Mouse (Mus musculus) bone marrow, adult 2 months (tissue): Measurements from ENCODE around the gene Icos. TPM values are rescaled to one million over a fixed set of nuclear protein-coding genes. Genes with fewer than 3 reads are reported as not detected.

ENCODE experiments used
- H3K27ac ChIP-seq: fragments of 200-500 bp; 2 replicates; pipeline ENCODE4 v1.5.1; 2012; ENCODE audit warnings: low read depth, mild to moderate bottlenecking, control low read depth, inconsistent platforms, low read length; ENCODE audit not compliant: control insufficient read depth, poor library complexity, insufficient read depth
- H3K4me1 ChIP-seq: fragments of 200-500 bp; 2 replicates; pipeline ENCODE4 v1.6.1; 2011; ENCODE audit warnings: low read length; ENCODE audit not compliant: control insufficient read depth, insufficient read depth
- H3K4me3 ChIP-seq: fragments of 200-500 bp; replicated peaks from 2 replicates; pipeline ENCODE3; 2011; ENCODE audit warnings: mild to moderate bottlenecking, low read depth, low read length, control low read depth; ENCODE audit not compliant: control insufficient read depth
- CTCF ChIP-seq: fragments of 200-500 bp; IDR thresholded peaks from 2 replicates; pipeline ENCODE4 v1.5.1; 2011; ENCODE audit warnings: low read length, control low read depth; ENCODE audit not compliant: control insufficient read depth, insufficient read depth
- POLR2A ChIP-seq: fragments of 200-500 bp; IDR thresholded peaks from 2 replicates; pipeline ENCODE4 v1.6.1; 2011; ENCODE audit warnings: low read depth, mild to moderate bottlenecking, control low read depth, low read length, borderline replicate concordance; ENCODE audit not compliant: control insufficient read depth
- WGBS: fragments of 180-500 bp; shearing (Covaris S2); methylation state at CpG from one replicate; pipeline ENCODE4 v1.1.7; 2018; 5-methylcytosine and 5-hydroxymethylcytosine counted together
- polyA plus RNA-seq: library from polyadenylated mRNA; stranded (reverse); fragments of >200 nt; gene quantifications from 2 replicates; pipeline ENCODE4 v1.2.4, GENCODE M21; 2011; ENCODE audit warnings: low replicate concordance; ENCODE audit not compliant: missing spikeins, insufficient read depth, insufficient read length

The Icos gene
- polyA plus RNA-seq, 1 experiment = not detected

DNA sequence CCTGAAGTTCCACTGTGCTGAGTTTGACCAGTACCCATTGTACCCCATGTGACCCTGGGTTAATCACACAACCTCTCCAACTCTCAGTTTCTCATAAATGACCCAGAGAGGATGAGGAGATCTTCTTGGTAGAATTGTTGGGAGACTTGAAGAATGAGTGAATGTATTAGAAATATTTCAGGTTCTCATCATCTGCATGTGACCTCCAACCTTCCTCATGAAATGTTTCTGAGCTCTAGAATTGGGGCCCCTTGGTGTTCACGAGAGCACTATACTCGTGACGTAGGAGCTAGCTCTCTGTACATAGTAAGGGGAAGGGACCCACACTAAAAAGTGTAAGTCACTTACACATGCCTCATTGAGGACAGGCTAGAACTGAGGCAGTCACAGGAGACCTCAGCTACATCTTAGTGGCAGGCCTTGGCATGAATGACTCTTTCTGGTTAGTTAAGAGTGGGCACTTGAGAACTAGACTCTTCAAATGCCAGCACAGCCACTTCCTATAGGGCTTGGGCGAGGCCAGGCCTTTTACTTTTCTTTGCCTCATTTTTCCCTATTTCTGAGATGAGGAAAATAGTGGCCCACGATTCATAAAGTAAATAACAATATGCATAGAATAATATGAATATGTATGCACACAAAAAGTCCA, 2.0 kb upstream of the Icos start:
- no peak overlapping the region for H3K27ac ChIP-seq
- no peak overlapping the region for H3K4me3 ChIP-seq
- no peaks in the 10 kb centered on the region for H3K4me1 ChIP-seq
- WGBS = 81% methylated on average over 5 of the region's 5 CpGs
- no peak for TF ChIP-seq POLR2A
- TF ChIP-seq CTCF = no peak

DNA sequence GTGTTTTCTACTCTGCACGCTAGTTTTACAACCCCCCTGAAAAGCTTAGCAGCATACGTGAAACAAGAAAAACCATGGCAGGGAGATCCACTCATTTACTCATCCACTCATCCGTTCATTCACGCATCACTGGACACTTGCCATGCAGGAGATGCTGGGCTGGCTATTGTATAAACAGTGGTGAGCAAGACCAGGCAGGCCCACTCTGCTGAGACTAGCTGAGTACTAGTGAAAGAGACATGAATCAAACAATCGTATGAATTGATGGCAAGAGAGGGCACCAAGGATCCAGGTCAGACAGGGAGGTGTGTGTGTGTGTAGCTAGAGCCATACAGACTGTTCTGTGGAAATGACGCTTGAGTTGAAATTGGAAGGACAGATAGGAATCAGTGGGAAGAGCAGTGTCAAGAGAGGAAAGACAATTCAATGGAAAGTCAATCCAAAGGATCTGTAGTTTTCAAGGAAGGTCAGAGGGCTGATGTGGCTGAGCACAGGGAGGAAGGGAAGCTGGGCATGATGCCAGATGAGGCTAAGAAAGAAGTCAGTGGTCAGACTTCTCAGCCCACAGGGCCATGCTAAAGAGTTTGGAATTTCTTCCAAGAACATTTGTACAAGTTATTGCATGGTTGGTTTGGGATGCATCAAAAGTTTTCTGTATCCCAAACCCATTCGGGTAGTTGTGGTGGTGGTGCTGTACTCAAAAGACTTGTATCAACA, 1.6 kb downstream of the Icos start:
- WGBS = 83% methylated on average over 7 of the region's 7 CpGs
- no peak overlapping the region for H3K27ac ChIP-seq
- no peak for TF ChIP-seq POLR2A
- TF ChIP-seq CTCF = no peak
- no peaks in the 10 kb centered on the region for H3K4me1 ChIP-seq
- H3K4me3 ChIP-seq = no peak overlapping the region

DNA sequence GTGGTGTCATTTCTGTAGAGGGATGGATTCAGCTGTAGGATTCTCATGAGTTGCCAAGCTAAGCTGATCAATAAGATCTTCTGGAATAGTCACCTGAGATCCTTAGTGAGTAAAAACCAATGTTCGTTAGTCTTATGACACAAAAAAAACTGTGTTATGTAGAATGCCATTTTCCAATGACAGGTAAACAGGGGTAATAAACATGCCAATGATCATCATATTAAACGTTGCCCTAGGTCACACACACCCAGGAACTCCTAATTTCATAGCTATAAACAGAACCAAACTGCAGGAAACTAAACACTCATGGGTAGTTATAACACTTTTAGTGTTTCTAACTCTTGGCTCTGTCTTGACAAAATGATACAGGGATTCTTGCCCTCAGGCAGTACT, 2.1 kb downstream of the Icos start:
- Histone ChIP-seq H3K4me3 (no peak overlapping the region), H3K4me1 (no peaks in the 10 kb centered on the region), H3K27ac (no peak overlapping the region)
- no peak for TF ChIP-seq POLR2A
- TF ChIP-seq CTCF = no peak
- 69% methylated on average over 2 of the region's 2 CpGs for WGBS

DNA sequence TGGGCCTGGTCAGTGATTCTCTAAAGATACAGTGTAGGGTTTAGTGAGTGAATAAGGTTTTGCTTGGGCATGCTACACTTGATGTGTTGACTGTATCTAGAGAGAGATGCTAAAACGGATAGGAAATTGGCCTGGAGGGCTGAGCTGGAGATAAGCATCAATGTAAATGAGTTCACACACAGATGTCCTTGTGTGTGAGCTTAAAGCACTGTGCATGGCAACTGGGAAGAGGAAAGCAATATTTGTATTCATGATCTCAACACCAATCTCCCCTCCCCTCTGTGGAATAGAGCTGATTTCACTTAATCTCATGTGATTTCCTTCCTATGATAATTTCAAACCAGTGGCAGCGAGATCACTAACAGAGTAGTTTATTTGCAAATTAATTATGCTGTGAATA, 7.3 kb downstream of the Icos start:
- WGBS = 61% methylated on average over 2 of the region's 2 CpGs
- TF ChIP-seq CTCF = no peak
- no peak for TF ChIP-seq POLR2A
- Histone ChIP-seq H3K4me3 (no peak overlapping the region), H3K27ac (no peak overlapping the region), H3K4me1 (no peaks in the 10 kb centered on the region)

DNA sequence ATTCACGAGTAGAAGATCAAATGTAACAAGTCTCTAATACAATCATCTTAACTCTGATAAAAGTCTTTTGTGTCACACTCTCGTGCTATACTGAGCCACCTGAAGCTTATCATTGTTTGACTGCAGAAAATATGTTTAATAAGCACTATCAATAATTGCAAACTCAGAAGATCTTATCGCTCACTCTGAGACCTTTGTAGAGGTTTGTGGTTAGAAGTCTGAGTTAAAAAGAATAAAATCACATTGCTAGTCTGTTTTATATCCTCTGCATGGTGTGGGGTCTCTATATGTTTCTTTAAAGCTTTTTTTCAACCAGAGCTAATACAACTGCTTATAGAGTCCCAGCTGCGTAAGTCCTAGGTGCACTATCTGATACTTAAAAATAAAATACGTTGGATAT, 8.4 kb downstream of the Icos start:
- Histone ChIP-seq H3K4me1 (no peaks in the 10 kb centered on the region), H3K4me3 (no peak overlapping the region), H3K27ac (no peak overlapping the region)
- WGBS = 66% methylated on average over 5 of the region's 5 CpGs
- TF ChIP-seq CTCF (no peak), POLR2A (no peak)

DNA sequence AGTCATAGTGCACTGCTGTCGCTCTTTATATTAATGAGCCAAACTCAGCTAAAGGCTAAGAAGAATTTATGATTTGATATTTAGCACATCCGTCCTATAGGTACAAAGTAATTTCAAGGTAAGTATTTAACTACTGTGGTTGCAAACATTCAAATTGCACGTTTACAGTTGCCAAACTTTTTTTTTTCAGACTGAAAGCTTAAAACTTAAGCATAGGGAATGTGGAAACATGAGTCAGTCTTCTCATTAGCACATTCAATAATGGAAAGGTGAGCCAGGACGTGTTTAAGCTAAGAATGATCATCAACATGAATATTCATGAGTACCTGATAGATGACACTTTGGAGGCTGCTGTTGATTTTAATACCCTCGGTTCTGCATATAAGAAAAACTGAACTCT, 11.4 kb downstream of the Icos start:
- TF ChIP-seq CTCF (no peak), POLR2A (no peak)
- Histone ChIP-seq H3K4me1 (no peaks in the 10 kb centered on the region), H3K4me3 (no peak overlapping the region), H3K27ac (no peak overlapping the region)
- 73% methylated on average over 5 of the region's 5 CpGs for WGBS

DNA sequence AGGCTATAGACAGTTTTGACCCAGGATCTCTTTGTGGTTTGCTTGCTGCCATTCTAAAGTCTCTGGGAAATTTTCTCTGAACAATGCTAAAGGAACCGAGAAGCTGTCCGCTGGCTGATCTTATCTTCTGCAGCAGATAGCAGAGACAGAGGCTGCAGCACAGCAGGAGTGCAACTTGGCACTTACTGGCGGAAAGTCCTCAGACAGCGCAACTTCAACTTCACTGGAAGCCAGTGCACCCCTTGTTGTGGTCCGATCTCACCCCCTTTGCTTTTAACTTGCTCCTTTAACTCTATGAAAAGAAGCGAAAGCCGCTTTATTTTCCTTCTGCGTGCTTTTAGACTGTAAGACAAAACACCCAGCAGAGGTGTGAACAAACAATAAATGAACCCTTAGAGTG, 12.6 kb downstream of the Icos start:
- Histone ChIP-seq H3K4me3 (no peak overlapping the region), H3K4me1 (no peaks in the 10 kb centered on the region), H3K27ac (no peak overlapping the region)
- TF ChIP-seq POLR2A = no peak
- TF ChIP-seq CTCF = no peak
- WGBS = 44% methylated on average over 8 of the region's 8 CpGs

DNA sequence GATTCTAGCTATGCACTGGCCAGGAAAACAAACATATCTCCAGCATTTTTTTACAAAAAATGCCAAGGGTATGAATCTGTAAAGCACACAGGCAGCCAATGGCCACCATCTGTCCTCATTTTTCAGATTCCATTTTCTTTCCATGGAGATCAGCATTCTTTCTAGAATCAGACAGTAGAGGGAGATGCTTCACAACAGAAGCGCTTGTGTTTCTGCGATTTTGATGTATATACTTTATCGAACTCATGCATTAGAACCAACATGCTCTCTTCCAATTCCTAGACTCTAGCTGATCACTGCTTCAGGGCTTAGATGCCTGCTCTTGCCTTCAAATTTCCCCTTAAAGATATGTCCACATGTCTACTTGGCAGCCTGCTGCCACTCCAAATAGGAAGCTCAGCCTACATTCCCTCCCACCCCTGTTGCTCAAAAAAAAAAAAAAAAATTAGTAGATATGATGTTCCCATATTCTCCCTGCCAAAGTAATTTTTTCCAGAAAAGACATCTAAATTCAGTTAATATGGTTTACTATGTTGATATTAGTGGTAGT, 20.4 kb downstream of the Icos start:
- no peak for TF ChIP-seq CTCF
- no peak for TF ChIP-seq POLR2A
- H3K4me1 ChIP-seq = no peaks in the 10 kb centered on the region
- no peak overlapping the region for H3K4me3 ChIP-seq
- 91% methylated on average over 3 of the region's 3 CpGs for WGBS
- H3K27ac ChIP-seq = no peak overlapping the region

DNA sequence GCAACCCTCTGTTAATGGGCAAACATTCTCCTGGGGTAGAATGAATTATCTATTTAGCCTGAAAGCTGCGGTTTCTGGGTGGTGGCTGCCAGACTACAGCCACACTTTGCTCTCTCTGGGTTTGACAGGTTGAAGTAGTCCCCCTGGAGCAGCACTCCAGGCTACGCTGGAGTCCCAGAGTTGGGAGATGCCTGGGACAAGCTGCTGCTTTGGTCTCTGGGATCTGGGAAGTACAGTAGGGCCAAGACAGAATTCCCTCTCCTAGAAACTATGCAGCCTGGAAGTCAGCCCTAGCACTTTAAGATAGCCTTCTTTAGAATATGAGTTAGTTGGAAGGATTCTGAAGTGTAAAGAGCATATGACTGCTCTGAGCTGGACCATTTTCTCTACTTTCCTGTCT, 21.0 kb downstream of the Icos start:
- H3K4me3 ChIP-seq = no peak overlapping the region
- no peak for TF ChIP-seq CTCF
- no peak for TF ChIP-seq POLR2A
- 73% methylated on average over 2 of the region's 2 CpGs for WGBS

More for the DNA sequence above, 21.0 kb downstream of the Icos start:
- H3K4me1 ChIP-seq = no peaks in the 10 kb centered on the region
- H3K27ac ChIP-seq = no peak overlapping the region
